Mouse (Mus musculus): ENCODE measurements at regions not wholly inside any gene's neighbourhood (a gene's known extent, or its start where the extent isn't known, plus 50 kb on each side); places are given as distances from the start of the nearest gene placed in this dataset.

DNA sequence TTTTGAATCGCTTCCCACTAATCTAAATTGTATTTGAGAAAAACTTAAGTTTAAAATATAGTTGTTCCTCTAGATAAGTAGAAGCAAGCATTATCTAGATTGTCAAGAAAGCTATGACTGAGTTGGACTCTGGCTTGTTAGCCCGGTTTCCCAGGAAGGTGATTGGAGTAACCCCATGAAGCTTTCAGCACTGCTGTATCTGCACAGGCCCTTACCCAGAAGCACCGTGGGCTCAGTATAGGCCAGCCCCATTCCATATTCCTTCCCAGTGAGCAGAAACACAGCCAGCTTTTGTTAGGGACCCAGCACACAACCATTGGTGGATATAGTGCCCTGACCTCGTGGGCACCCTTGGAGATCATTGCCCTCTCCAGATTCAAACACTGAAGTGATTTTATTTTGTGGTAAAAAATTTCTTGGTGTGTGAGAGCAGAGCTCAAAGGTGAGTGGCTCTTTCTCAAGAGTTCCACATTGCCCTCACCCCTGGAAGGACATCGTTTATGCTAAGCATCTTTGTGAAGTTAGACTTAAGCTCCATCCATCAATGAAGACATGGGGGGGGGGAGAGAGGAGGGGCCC is 323.3 kb upstream of the Rnaseh2b start:
- TF ChIP-seq POLR2A (IDR thresholded peaks at IDR 0.05; ENCODE audit: low read depth, low read length) (no peak), CTCF (IDR thresholded peaks at IDR 0.05; ENCODE audit: extremely low read depth, insufficient read length, insufficient replicate concordance, low read depth, low read length) (no peak)
- 54% methylated on average over 5 of the region's 5 CpGs for WGBS
- no peak overlapping the region for H3K27ac ChIP-seq (ENCODE audit: insufficient read depth, low read depth, low read length)
- no peaks in the 10 kb centered on the region; the same call in 1 of the 2 replicates for H3K4me1 ChIP-seq (ENCODE audit: control insufficient read depth, insufficient read depth, insufficient read length, low read length)
- H3K27me3 ChIP-seq (ENCODE audit: control insufficient read depth, insufficient read depth, low read length): no peaks in the 10 kb centered on the region
- H3K36me3 ChIP-seq (ENCODE audit: control insufficient read depth, insufficient read depth, low read length): no peaks in the 10 kb centered on the region
- H3K4me3 ChIP-seq (ENCODE audit: low read depth, low read length): no peak overlapping the region

GRCm38 (mm10) chr14:61970591-61970990 is 321.8 kb upstream of the Rnaseh2b start:
- Histone ChIP-seq H3K4me1 (ENCODE audit: control insufficient read depth, insufficient read depth, insufficient read length, low read length) (no peaks in the 10 kb centered on the region; the same call in 1 of the 2 replicates), H3K27me3 (ENCODE audit: control insufficient read depth, insufficient read depth, low read length) (no peaks in the 10 kb centered on the region), H3K27ac (ENCODE audit: insufficient read depth, low read depth, low read length) (no peak overlapping the region), H3K36me3 (ENCODE audit: control insufficient read depth, insufficient read depth, low read length) (no peaks in the 10 kb centered on the region), H3K4me3 (ENCODE audit: low read depth, low read length) (no peak overlapping the region)
- 79% methylated on average over 3 of the region's 3 CpGs for WGBS
- TF ChIP-seq POLR2A (IDR thresholded peaks at IDR 0.05; ENCODE audit: low read depth, low read length) (no peak), CTCF (IDR thresholded peaks at IDR 0.05; ENCODE audit: extremely low read depth, insufficient read length, insufficient replicate concordance, low read depth, low read length) (no peak)

DNA sequence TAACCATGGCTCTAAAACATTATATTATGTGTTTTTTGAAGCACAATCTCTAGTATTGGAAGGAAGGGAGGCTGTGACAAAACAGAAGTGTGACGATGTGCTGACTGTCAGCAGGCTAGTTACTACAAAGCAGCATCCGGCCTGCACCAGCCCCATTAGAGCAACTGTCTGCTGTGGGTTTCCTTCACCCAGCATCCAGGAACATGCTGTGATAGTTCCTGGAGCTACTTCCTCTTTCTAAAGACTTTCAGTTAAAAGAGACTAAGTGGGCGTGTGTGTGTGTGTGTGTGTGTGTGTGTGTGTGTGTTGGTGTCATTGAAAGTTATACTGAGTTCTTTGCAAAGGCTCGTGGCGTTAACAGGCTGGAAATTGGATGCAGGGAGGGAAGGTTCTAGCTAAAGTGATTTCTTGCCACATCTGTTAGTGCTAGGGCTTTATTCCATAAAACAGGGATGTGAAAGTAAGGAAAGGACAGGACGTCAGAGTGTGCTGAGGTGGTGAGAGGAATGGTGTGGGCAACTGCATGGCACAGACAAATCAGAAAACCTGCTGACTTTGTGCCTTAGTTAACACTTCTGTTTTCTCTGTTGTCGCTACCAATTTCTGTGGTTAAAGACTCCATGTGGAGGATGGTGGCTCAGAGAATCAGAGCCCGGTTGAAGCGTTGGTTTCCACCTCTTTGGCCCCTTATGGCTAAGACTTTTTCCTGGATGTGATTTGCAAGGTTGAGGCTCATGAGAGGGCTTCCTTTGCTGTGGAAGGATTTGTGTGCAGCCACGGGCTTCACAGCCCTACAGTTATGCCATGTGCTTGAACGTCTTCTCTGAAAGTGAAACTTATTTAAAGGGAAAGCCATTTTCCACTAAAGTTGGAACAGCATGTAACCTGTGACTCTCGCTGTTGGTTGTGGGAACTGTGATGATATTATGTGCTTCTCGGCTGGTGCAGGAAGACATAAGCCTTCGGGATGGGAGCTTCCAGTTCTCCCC is 321.0 kb upstream of the Rnaseh2b start:
- no peak for TF ChIP-seq CTCF (IDR thresholded peaks at IDR 0.05; ENCODE audit: extremely low read depth, insufficient read length, insufficient replicate concordance, low read depth, low read length)
- TF ChIP-seq POLR2A (IDR thresholded peaks at IDR 0.05; ENCODE audit: low read depth, low read length): no peak
- no peak overlapping the region for H3K4me3 ChIP-seq (ENCODE audit: low read depth, low read length)
- 65% methylated on average over 14 of the region's 14 CpGs for WGBS
- no peak overlapping the region; the same call in 1 of the 2 replicates for H3K27ac ChIP-seq (ENCODE audit: insufficient read depth, low read depth, low read length)
- no peaks in the 10 kb centered on the region for H3K36me3 ChIP-seq (ENCODE audit: control insufficient read depth, insufficient read depth, low read length)
- no peaks in the 10 kb centered on the region for H3K27me3 ChIP-seq (ENCODE audit: control insufficient read depth, insufficient read depth, low read length)
- H3K4me1 ChIP-seq (ENCODE audit: control insufficient read depth, insufficient read depth, insufficient read length, low read length): no peaks in the 10 kb centered on the region; the same call in 1 of the 2 replicates

DNA sequence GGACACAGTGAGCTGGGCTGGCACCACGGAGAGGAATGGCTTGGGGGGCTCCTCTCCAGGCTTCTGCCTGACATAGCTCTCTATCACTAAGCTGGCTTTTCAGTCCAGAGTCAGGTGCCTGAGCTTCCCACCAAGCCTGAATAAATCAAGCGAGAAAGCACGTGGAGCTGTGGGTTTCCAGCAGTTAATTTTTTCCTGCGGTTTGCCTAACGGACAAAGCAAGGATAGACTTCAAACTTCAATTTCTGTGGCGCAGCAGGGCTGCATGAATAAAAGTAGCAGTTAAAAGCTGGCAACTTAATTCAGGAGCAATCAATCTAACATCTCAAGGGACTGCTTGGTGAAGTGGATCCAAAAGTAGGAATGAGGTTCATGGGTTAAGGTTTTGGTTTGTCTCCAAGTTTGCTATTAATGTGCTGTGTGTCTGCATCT is 317.1 kb upstream of the Rnaseh2b start:
- Histone ChIP-seq H3K4me3 (ENCODE audit: low read depth, low read length) (no peak overlapping the region), H3K4me1 (ENCODE audit: control insufficient read depth, insufficient read depth, insufficient read length, low read length) (no peaks in the 10 kb centered on the region; the same call in 1 of the 2 replicates), H3K36me3 (ENCODE audit: control insufficient read depth, insufficient read depth, low read length) (no peaks in the 10 kb centered on the region), H3K27ac (ENCODE audit: insufficient read depth, low read depth, low read length) (no peak overlapping the region), H3K27me3 (ENCODE audit: control insufficient read depth, insufficient read depth, low read length) (no peaks in the 10 kb centered on the region)
- WGBS: 80% methylated on average over 6 of the region's 6 CpGs
- TF ChIP-seq POLR2A (IDR thresholded peaks at IDR 0.05; ENCODE audit: low read depth, low read length) (no peak), CTCF (IDR thresholded peaks at IDR 0.05; ENCODE audit: extremely low read depth, insufficient read length, insufficient replicate concordance, low read depth, low read length) (no peak)

DNA sequence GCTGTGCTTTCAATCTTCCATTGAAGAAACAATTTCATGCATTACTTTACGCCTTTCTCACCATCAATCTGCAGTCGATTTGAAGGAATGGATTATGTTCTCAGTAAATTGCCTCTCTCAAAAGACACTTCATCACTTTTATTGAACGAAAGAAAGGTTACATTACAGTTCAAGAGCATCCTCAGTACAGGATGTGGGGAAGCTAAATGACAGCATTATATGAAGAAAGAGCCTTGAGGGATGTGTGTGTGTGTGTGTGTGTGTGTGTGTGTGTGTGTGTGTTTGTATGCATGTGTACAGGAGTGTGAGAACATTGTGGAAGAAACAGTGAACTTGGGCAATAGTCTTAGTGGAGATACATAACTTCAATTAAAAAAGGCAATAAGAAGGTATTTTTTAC is 311.8 kb upstream of the Rnaseh2b start:
- Histone ChIP-seq H3K4me3 (ENCODE audit: low read depth, low read length) (no peak overlapping the region), H3K27me3 (ENCODE audit: control insufficient read depth, insufficient read depth, low read length) (no peaks in the 10 kb centered on the region), H3K36me3 (ENCODE audit: control insufficient read depth, insufficient read depth, low read length) (no peaks in the 10 kb centered on the region), H3K4me1 (ENCODE audit: control insufficient read depth, insufficient read depth, insufficient read length, low read length) (no peaks in the 10 kb centered on the region), H3K27ac (ENCODE audit: insufficient read depth, low read depth, low read length) (no peak overlapping the region)
- TF ChIP-seq CTCF (IDR thresholded peaks at IDR 0.05; ENCODE audit: extremely low read depth, insufficient read length, insufficient replicate concordance, low read depth, low read length) (no peak), POLR2A (IDR thresholded peaks at IDR 0.05; ENCODE audit: low read depth, low read length) (no peak)
- 81% methylated on average over 3 of the region's 3 CpGs for WGBS

DNA sequence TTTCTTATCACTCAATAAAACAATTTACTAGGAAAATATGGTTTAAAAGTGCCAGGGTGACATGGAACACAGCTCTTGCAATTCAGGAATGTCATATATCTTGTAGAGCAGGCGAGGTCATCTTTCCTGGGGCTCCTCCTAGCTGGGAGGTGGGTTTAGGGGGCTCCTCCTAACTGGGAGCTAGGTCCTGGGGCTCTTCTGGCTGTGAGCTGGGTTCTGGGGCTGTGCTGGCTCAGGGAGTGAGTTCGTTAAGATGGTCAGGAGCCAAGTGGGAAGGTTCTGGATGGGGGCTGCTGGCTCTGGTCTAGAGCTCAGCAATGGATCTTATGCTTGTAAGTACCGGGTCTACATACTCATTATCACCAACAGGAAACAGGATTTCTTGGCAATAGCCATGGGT is 306.8 kb upstream of the Rnaseh2b start:
- Histone ChIP-seq H3K4me3 (ENCODE audit: low read depth, low read length) (no peak overlapping the region), H3K4me1 (ENCODE audit: control insufficient read depth, insufficient read depth, insufficient read length, low read length) (no peaks in the 10 kb centered on the region), H3K27me3 (ENCODE audit: control insufficient read depth, insufficient read depth, low read length) (no peaks in the 10 kb centered on the region), H3K27ac (ENCODE audit: insufficient read depth, low read depth, low read length) (no peak overlapping the region), H3K36me3 (ENCODE audit: control insufficient read depth, insufficient read depth, low read length) (no peaks in the 10 kb centered on the region)
- WGBS: 38% methylated on average over 3 of the region's 3 CpGs
- TF ChIP-seq POLR2A (IDR thresholded peaks at IDR 0.05; ENCODE audit: low read depth, low read length) (no peak), CTCF (IDR thresholded peaks at IDR 0.05; ENCODE audit: extremely low read depth, insufficient read length, insufficient replicate concordance, low read depth, low read length) (no peak)

GRCm38 (mm10) chr14:61986203-61986602 is 306.2 kb upstream of the Rnaseh2b start:
- Histone ChIP-seq H3K4me3 (ENCODE audit: low read depth, low read length) (no peak overlapping the region), H3K27me3 (ENCODE audit: control insufficient read depth, insufficient read depth, low read length) (no peaks in the 10 kb centered on the region), H3K4me1 (ENCODE audit: control insufficient read depth, insufficient read depth, insufficient read length, low read length) (no peaks in the 10 kb centered on the region), H3K36me3 (ENCODE audit: control insufficient read depth, insufficient read depth, low read length) (no peaks in the 10 kb centered on the region), H3K27ac (ENCODE audit: insufficient read depth, low read depth, low read length) (no peak overlapping the region)
- WGBS: 80% methylated on average over 13 of the region's 13 CpGs
- no peak for TF ChIP-seq CTCF (IDR thresholded peaks at IDR 0.05; ENCODE audit: extremely low read depth, insufficient read length, insufficient replicate concordance, low read depth, low read length)
- no peak for TF ChIP-seq POLR2A (IDR thresholded peaks at IDR 0.05; ENCODE audit: low read depth, low read length)

Measured in small intestine, adult 2 months (tissue).